Mouse (Mus musculus) MEL (cell line): Measurements from ENCODE around the gene Sbno2. TPM values are rescaled to one million over a fixed set of nuclear protein-coding genes. Genes with fewer than 3 reads are reported as not detected.

ENCODE experiments used
- DNase-seq: peaks from one replicate; pipeline ENCODE4 v3.0.0; 2011; ENCODE audit warnings: low read depth, low spot score
- H3K27ac ChIP-seq: 2 replicates; pipeline ENCODE4 v1.5.1; 2012; ENCODE audit warnings: low read depth, mild to moderate bottlenecking, control low read depth, low read length, moderate library complexity; ENCODE audit not compliant: control insufficient read depth
- H3K27me3 ChIP-seq, 2 experiments: fragments of 150-350 bp in 1 of 2; sonication (generic) in 1 of 2; 2 replicates each; pipeline ENCODE4 v1.6.1; 2012; ENCODE audit warnings: low read length in 2 of 2, mild to moderate bottlenecking in 2 of 2, improper control_type of control experiment in 1 of 2, moderate library complexity in 1 of 2; ENCODE audit not compliant: insufficient read depth in 2 of 2, control insufficient read depth in 1 of 2
- H3K36me3 ChIP-seq, 2 experiments: 2 replicates each; pipeline ENCODE4 v1.6.1; 2012 to 2014; ENCODE audit warnings: low read length in 2 of 2, improper control_type of control experiment in 1 of 2, inconsistent platforms in 1 of 2, mild to moderate bottlenecking in 1 of 2; ENCODE audit not compliant: insufficient read depth in 2 of 2, control insufficient read depth in 1 of 2
- H3K4me1 ChIP-seq, 2 experiments: fragments of 150-350 bp in 1 of 2; sonication (generic) in 1 of 2; 2 replicates each; pipeline ENCODE4 v1.6.1; 2012; ENCODE audit warnings: low read length in 2 of 2, improper control_type of control experiment in 1 of 2, mild to moderate bottlenecking in 1 of 2; ENCODE audit not compliant: insufficient read depth in 2 of 2, control insufficient read depth in 1 of 2
- H3K4me3 ChIP-seq, 2 experiments: fragments of 150-350 bp in 1 of 2; sonication (generic) in 1 of 2; 2 replicates each; pipeline ENCODE4 v1.5.1; 2012; ENCODE audit warnings: low read depth in 2 of 2, low read length in 2 of 2, mild to moderate bottlenecking in 2 of 2, moderate library complexity in 2 of 2, control low read depth in 1 of 2, improper control_type of control experiment in 1 of 2; ENCODE audit not compliant: control insufficient read depth in 1 of 2, insufficient read depth in 1 of 2
- H3K79me2 ChIP-seq: 2 replicates; pipeline ENCODE4 v1.6.1; 2012; ENCODE audit warnings: mild to moderate bottlenecking, low read length, moderate library complexity; ENCODE audit not compliant: control insufficient read depth, poor library complexity, insufficient read depth
- H3K9ac ChIP-seq: 2 replicates; pipeline ENCODE4 v1.6.1; 2012; ENCODE audit warnings: low read depth, mild to moderate bottlenecking, control low read depth, low read length, moderate library complexity; ENCODE audit not compliant: control insufficient read depth, poor library complexity, severe bottlenecking
- H3K9me3 ChIP-seq: fragments of 150-350 bp; sonication (generic); replicated peaks from 2 replicates; pipeline ENCODE4 v1.6.1; 2012; ENCODE audit warnings: mild to moderate bottlenecking, low read length, improper control_type of control experiment, moderate library complexity; ENCODE audit not compliant: insufficient read depth
- BHLHE40 ChIP-seq: IDR thresholded peaks from 2 replicates; pipeline ENCODE4 v1.6.1; 2012; ENCODE audit warnings: low read depth, mild to moderate bottlenecking, inconsistent platforms, low read length, improper control_type of control experiment, borderline replicate concordance
- CHD1 ChIP-seq: IDR thresholded peaks from 2 replicates; pipeline ENCODE4 v1.6.1; 2012; ENCODE audit warnings: low read depth, mild to moderate bottlenecking, inconsistent platforms, low read length, improper control_type of control experiment
- CHD2 ChIP-seq: IDR thresholded peaks from 2 replicates; pipeline ENCODE4 v1.6.1; 2011; ENCODE audit warnings: low read length, improper control_type of control experiment
- CTCF ChIP-seq, 3 experiments: IDR thresholded peaks in 2 of 3; conservative IDR thresholded peaks in 1 of 3; 2 replicates each; pipeline ENCODE4 v1.5.1; 2011 to 2012; ENCODE audit warnings: low read length in 3 of 3, low read depth in 2 of 3, mild to moderate bottlenecking in 2 of 3, improper control_type of control experiment in 1 of 3, inconsistent platforms in 1 of 3, mixed read lengths in 1 of 3, moderate library complexity in 1 of 3; ENCODE audit not compliant: control insufficient read depth in 1 of 3, insufficient read depth in 1 of 3, poor library complexity in 1 of 3, severe bottlenecking in 1 of 3
- E2F4 ChIP-seq: IDR thresholded peaks from 2 replicates; pipeline ENCODE4 v1.6.1; 2011; ENCODE audit warnings: low read depth, low read length, improper control_type of control experiment, borderline replicate concordance
- EP300 ChIP-seq, 2 experiments: IDR thresholded peaks; 2 replicates each; pipeline ENCODE4 v1.6.1; 2011; ENCODE audit warnings: improper control_type of control experiment in 2 of 2, low read length in 2 of 2, low read depth in 1 of 2, mild to moderate bottlenecking in 1 of 2
- ETS1 ChIP-seq: IDR thresholded peaks from 2 replicates; pipeline ENCODE4 v1.6.1; 2012; ENCODE audit warnings: low read depth, mild to moderate bottlenecking, inconsistent platforms, low read length, improper control_type of control experiment, moderate library complexity
- GABPA ChIP-seq: IDR thresholded peaks from 2 replicates; pipeline ENCODE4 v1.6.1; 2012; ENCODE audit warnings: low read depth, mild to moderate bottlenecking, inconsistent platforms, low read length, improper control_type of control experiment, moderate library complexity
- GATA1 ChIP-seq: IDR thresholded peaks from 2 replicates; pipeline ENCODE4 v1.6.1; 2011; ENCODE audit warnings: low read depth, low read length, improper control_type of control experiment
- HCFC1 ChIP-seq: IDR thresholded peaks from 2 replicates; pipeline ENCODE4 v1.6.1; 2012; ENCODE audit warnings: low read depth, mild to moderate bottlenecking, inconsistent platforms, low read length, improper control_type of control experiment, moderate library complexity
- JUND ChIP-seq: IDR thresholded peaks from 2 replicates; pipeline ENCODE4 v1.6.1; 2011; ENCODE audit warnings: low read depth, mild to moderate bottlenecking, improper control_type of control experiment, low read length
- KAT2A ChIP-seq: conservative IDR thresholded peaks from 2 replicates; pipeline ENCODE4 v1.6.1; 2012; ENCODE audit warnings: low read depth, low read length, improper control_type of control experiment, inconsistent platforms
- MAFK ChIP-seq: IDR thresholded peaks from 2 replicates; pipeline ENCODE4 v1.6.1; 2011; ENCODE audit warnings: low read depth, mild to moderate bottlenecking, low read length, improper control_type of control experiment, borderline replicate concordance
- MAX ChIP-seq: IDR thresholded peaks from 2 replicates; pipeline ENCODE4 v1.6.1; 2011; ENCODE audit warnings: low read length, improper control_type of control experiment
- MAZ ChIP-seq: IDR thresholded peaks from 2 replicates; pipeline ENCODE4 v1.6.1; 2012; ENCODE audit warnings: low read depth, mild to moderate bottlenecking, inconsistent platforms, low read length, improper control_type of control experiment
- MEF2A ChIP-seq: IDR thresholded peaks from 2 replicates; pipeline ENCODE4 v1.6.1; 2014; ENCODE audit warnings: low read depth, mild to moderate bottlenecking, inconsistent platforms, low read length, improper control_type of control experiment; ENCODE audit not compliant: poor library complexity, insufficient replicate concordance, severe bottlenecking; ENCODE audit errors: extremely low read depth
- MXI1 ChIP-seq: IDR thresholded peaks from 2 replicates; pipeline ENCODE4 v1.6.1; 2011; ENCODE audit warnings: mild to moderate bottlenecking, low read depth, low read length, improper control_type of control experiment
- MYB ChIP-seq: IDR thresholded peaks from 2 replicates; pipeline ENCODE4 v1.6.1; 2011; ENCODE audit warnings: mild to moderate bottlenecking, low read depth, low read length, improper control_type of control experiment
- MYC ChIP-seq: IDR thresholded peaks from 2 replicates; pipeline ENCODE4 v1.6.1; 2011; ENCODE audit warnings: low read depth, mild to moderate bottlenecking, low read length, improper control_type of control experiment, moderate library complexity
- NELFE ChIP-seq: IDR thresholded peaks from 2 replicates; pipeline ENCODE4 v1.6.1; 2011; ENCODE audit warnings: low read depth, low read length, improper control_type of control experiment
- NRF1 ChIP-seq: IDR thresholded peaks from 2 replicates; pipeline ENCODE4 v1.6.1; 2014; ENCODE audit warnings: low read depth, mild to moderate bottlenecking, inconsistent platforms, low read length, improper control_type of control experiment, moderate library complexity; ENCODE audit not compliant: poor library complexity, insufficient read depth, severe bottlenecking
- POLR2A ChIP-seq, 2 experiments: IDR thresholded peaks; 2 replicates each; pipeline ENCODE4 v1.6.1; 2011 to 2012; ENCODE audit warnings: low read length in 2 of 2, mild to moderate bottlenecking in 2 of 2, control low read depth in 1 of 2, improper control_type of control experiment in 1 of 2, low read depth in 1 of 2, moderate library complexity in 1 of 2; ENCODE audit not compliant: control insufficient read depth in 1 of 2, insufficient read depth in 1 of 2, poor library complexity in 1 of 2
- POLR2AphosphoS2 ChIP-seq: IDR thresholded peaks from 2 replicates; pipeline ENCODE4 v1.6.1; 2011; ENCODE audit warnings: low read length, improper control_type of control experiment
- POLR2AphosphoS5 ChIP-seq: IDR thresholded peaks from 2 replicates; pipeline ENCODE4 v1.6.1; 2012; ENCODE audit warnings: low read depth, borderline replicate concordance, mild to moderate bottlenecking, inconsistent platforms, low read length, moderate library complexity, mixed read lengths
- RAD21 ChIP-seq: IDR thresholded peaks from 2 replicates; pipeline ENCODE4 v1.6.1; 2011; ENCODE audit warnings: mild to moderate bottlenecking, low read depth, low read length, improper control_type of control experiment
- SIN3A ChIP-seq: IDR thresholded peaks from 2 replicates; pipeline ENCODE4 v1.6.1; 2012; ENCODE audit warnings: low read length, improper control_type of control experiment, inconsistent platforms
- TBP ChIP-seq: IDR thresholded peaks from 2 replicates; pipeline ENCODE4 v1.8.0; 2011; ENCODE audit warnings: low read depth, low read length, improper control_type of control experiment
- TCF12 ChIP-seq: IDR thresholded peaks from 2 replicates; pipeline ENCODE4 v1.6.1; 2014; ENCODE audit warnings: low read depth, mild to moderate bottlenecking, inconsistent platforms, low read length, improper control_type of control experiment, moderate library complexity
- UBTF ChIP-seq: IDR thresholded peaks from 2 replicates; pipeline ENCODE4 v1.6.1; 2012; ENCODE audit warnings: low read depth, mild to moderate bottlenecking, inconsistent platforms, low read length, improper control_type of control experiment, moderate library complexity, borderline replicate concordance; ENCODE audit not compliant: insufficient read depth
- USF1 ChIP-seq: IDR thresholded peaks from 2 replicates; pipeline ENCODE4 v1.6.1; 2014; ENCODE audit warnings: low read depth, mild to moderate bottlenecking, inconsistent platforms, low read length, improper control_type of control experiment, moderate library complexity
- USF2 ChIP-seq, 2 experiments: IDR thresholded peaks; 2 replicates each; pipeline ENCODE4 v1.6.1; 2011 to 2012; ENCODE audit warnings: improper control_type of control experiment in 2 of 2, low read length in 2 of 2, borderline replicate concordance in 1 of 2, inconsistent platforms in 1 of 2, low read depth in 1 of 2, mild to moderate bottlenecking in 1 of 2; ENCODE audit not compliant: insufficient read depth in 1 of 2
- ZC3H11A ChIP-seq: IDR thresholded peaks from 2 replicates; pipeline ENCODE4 v1.6.1; 2012; ENCODE audit warnings: low read depth, mild to moderate bottlenecking, inconsistent platforms, low read length, improper control_type of control experiment
- ZKSCAN1 ChIP-seq: IDR thresholded peaks from 2 replicates; pipeline ENCODE4 v1.6.1; 2012; ENCODE audit warnings: low read depth, mild to moderate bottlenecking, inconsistent platforms, low read length, improper control_type of control experiment, moderate library complexity
- ZNF384 ChIP-seq: IDR thresholded peaks from 2 replicates; pipeline ENCODE4 v1.6.1; 2012; ENCODE audit warnings: low read depth, mild to moderate bottlenecking, inconsistent platforms, low read length, improper control_type of control experiment
- polyA plus RNA-seq, 2 experiments: library from polyadenylated mRNA; stranded (reverse) in 1 of 2; unstranded in 1 of 2; fragments of >175 nt in 1 of 2; fragments of >200 nt in 1 of 2; gene quantifications; 2 replicates each; pipeline versions ENCODE4 v1.2.1 to v1.2.4; 2012; ENCODE audit warnings: low replicate concordance in 2 of 2, low read depth in 1 of 2; ENCODE audit not compliant: insufficient read length in 2 of 2, insufficient read depth in 1 of 2, missing spikeins in 1 of 2
- total RNA-seq: library from RNA; depleted of rRNA; stranded (reverse); fragments of 300-350 nt; gene quantifications from 2 replicates; pipeline ENCODE4 v1.2.3, GENCODE M21; 2012

Gene Sbno2
- total and polyA plus RNA-seq, 3 experiments = 15.8 to 29.0 TPM; not detected in 1

GRCm38 (mm10) chr10:80149291-80150225 is 44.2 kb upstream of the Sbno2 start:
- Histone ChIP-seq H3K9me3 (no peaks in the 10 kb centered on the region), H3K27ac (peak overlapping the region; percentile 86), H3K27me3 (no peaks in the 10 kb centered on the region), H3K79me2 (peaks cover 32% of the 10 kb centered on the region), H3K4me1 (peaks cover 0 to 44% of the 10 kb centered on the region in 2 experiments; a peak in 2 of 4 replicates), H3K9ac (peak overlapping the region; percentile 87), H3K4me3 (peak overlapping the region; percentile 84 to 90), H3K36me3 (peaks cover 0 to 20% of the 10 kb centered on the region in 2 experiments; a peak in 2 of 4 replicates)
- DNase-seq = peak; percentile 99
- TF ChIP-seq GATA1 (peak; percentile 44; the same call in 1 of the 2 replicates), MAZ (peak; percentile 94), CHD2 (peak; percentile 31; the same call in 1 of the 2 replicates), NRF1 (no peak), TCF12 (0 out of 2 replicates have a peak, but pooled peaks have one; percentile 32), BHLHE40 (peak; percentile 90), MEF2A (no peak), TBP (peak; percentile 88), MYB (no peak), RAD21 (no peak), POLR2A (IDR thresholded peaks at IDR 0.05; ENCODE audit: control insufficient read depth in 1 of 2, insufficient read depth in 1 of 2, low read depth in 1 of 2, low read length in 2 of 2, poor library complexity in 1 of 2) (peak; percentile 47 to 78; a peak in 2 of 4 replicates), JUND (no peak), ZKSCAN1 (no peak), ZNF384 (peak; percentile 98), MXI1 (peak; percentile 84), POLR2AphosphoS5 (no peak), E2F4 (no peak), SIN3A (peak; percentile 96), GABPA (no peak), MAFK (no peak), CTCF (IDR thresholded peaks at IDR 0.05 in 2 of 3, conservative IDR thresholded peaks at IDR 0.05 in 1 of 3; ENCODE audit: control insufficient read depth in 1 of 3, insufficient read depth in 1 of 3, low read depth in 2 of 3, low read length in 3 of 3, poor library complexity in 1 of 3, severe bottlenecking in 1 of 3) (no peak), CHD1 (no peak), HCFC1 (peak; percentile 66), ZC3H11A (no peak), USF1 (peak; percentile 91), POLR2AphosphoS2 (peak; percentile 26; the same call in 1 of the 2 replicates), KAT2A (no peak; the same call in 1 of the 2 replicates), ETS1 (peak; percentile 52; the same call in 1 of the 2 replicates), MAX (peak; percentile 85), UBTF (0 out of 2 replicates have a peak, but pooled peaks have one; percentile 49), NELFE (peak; percentile 80), EP300 (IDR thresholded peaks at IDR 0.05; ENCODE audit: low read depth in 1 of 2, low read length in 2 of 2) (peak in 1 of 2 experiments; percentile 51; a peak in 2 of 4 replicates), USF2 (IDR thresholded peaks at IDR 0.05; ENCODE audit: borderline replicate concordance in 1 of 2, insufficient read depth in 1 of 2, low read depth in 1 of 2, low read length in 2 of 2) (no peak), MYC (no peak)
